ENCODE assay signal across 28 mouse cellular contexts in the genomic region with DNA sequence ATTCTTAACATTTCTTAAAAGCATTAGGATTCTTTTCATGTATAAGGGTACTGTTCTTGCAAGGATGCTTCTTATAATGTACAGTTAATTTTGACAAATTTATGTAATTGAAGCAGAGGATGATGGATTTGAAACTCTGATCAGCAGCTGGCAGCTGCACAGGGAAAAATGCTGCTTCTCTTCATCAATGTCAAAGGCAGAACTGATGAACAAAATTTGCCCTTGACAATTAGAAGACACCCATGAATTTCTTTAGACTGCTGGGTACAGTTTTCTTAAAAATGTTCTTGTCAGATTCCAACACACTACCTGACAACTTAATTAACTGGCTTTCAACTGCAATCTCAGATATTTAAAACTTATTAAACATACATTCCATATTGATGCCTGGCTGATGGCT.
"Had no signal": no experiment of that assay in that cellular context is flagged by ENCODE, and none has a peak within 500 bp of the region (broad histone marks: within the 10 kb centered on the region; RNA-seq: fewer than 3 reads in every experiment).

No protein-coding gene starts in this region.

- H3K4me3 ChIP-seq: heart, adult 2 months; hindbrain, embryonic 10.5 days; hindbrain, embryonic 12.5 days; intestine, embryonic 15.5 days; layer of hippocampus, adult 2 months; left cerebral cortex, adult 2 months; limb, embryonic 10.5 days; limb, embryonic 12.5 days; liver, embryonic 13.5 days; liver, embryonic 15.5 days had no signal

- H3K27me3 ChIP-seq: hindbrain, embryonic 12.5 days; intestine, embryonic 15.5 days; limb, embryonic 12.5 days; liver, embryonic 13.5 days; liver, embryonic 15.5 days had no signal

- H3K4me1 ChIP-seq: liver, embryonic 13.5 days; liver, embryonic 15.5 days had no signal

- H3K27ac ChIP-seq: heart, adult 2 months; hindbrain, embryonic 10.5 days; hindbrain, embryonic 12.5 days; hindbrain, embryonic 14.5 days; intestine, embryonic 15.5 days; layer of hippocampus, adult 2 months; left cerebral cortex, adult 2 months; limb, embryonic 10.5 days; limb, embryonic 12.5 days; liver, embryonic 13.5 days; liver, embryonic 15.5 days had no signal

- DNase-seq: gastrocnemius, postnatal 14 days; gastrocnemius, postnatal 36 days; heart, adult 11 months; heart, adult 2 months; heart, postnatal 10 days; heart, postnatal 4 days; kidney, adult 18-20 months; kidney, adult 8-10 months; kidney, postnatal 10 days; kidney, postnatal 25 days; kidney, postnatal 4 days; liver; liver, embryonic 13.5 days; liver, postnatal 0 days had no signal

- H3K9ac ChIP-seq: hindbrain, embryonic 12.5 days; hindbrain, embryonic 14.5 days; intestine, embryonic 15.5 days; limb, embryonic 12.5 days; liver, embryonic 13.5 days; liver, embryonic 15.5 days; liver, postnatal 0 days had no signal

- ATAC-seq: hindbrain, embryonic 16.5 days; inflammation-experienced regulatory T-cells, adult 6 months; intestine, embryonic 15.5 days; intestine, postnatal 0 days; liver, postnatal 0 days had no signal

- H3K36me3 ChIP-seq: hindbrain, embryonic 10.5 days; hindbrain, embryonic 12.5 days; intestine, embryonic 15.5 days; limb, embryonic 10.5 days; limb, embryonic 12.5 days; liver, embryonic 15.5 days had no signal

- H3K9me3 ChIP-seq: hindbrain, embryonic 10.5 days; hindbrain, embryonic 12.5 days; intestine, embryonic 15.5 days; limb, embryonic 10.5 days; limb, embryonic 12.5 days; liver, embryonic 13.5 days; liver, embryonic 15.5 days had no signal

- H3K4me2 ChIP-seq: heart, embryonic 11.5 days; hindbrain, embryonic 12.5 days; hindbrain, embryonic 14.5 days; intestine, embryonic 15.5 days; limb, embryonic 12.5 days; liver, embryonic 11.5 days; liver, embryonic 13.5 days; liver, embryonic 15.5 days had no signal
